Mouse (Mus musculus): Measurements from ENCODE around the gene Gm49366.
A peak's percentile ranks its signal among the peaks of the same experiment; 100 is the strongest.
"Not testable (repeated sequence)": the region's sequence is repeated elsewhere in the genome, so short reads cannot be mapped to it uniquely, and the experiment has no call there.

Gm49366 gene

DNA sequence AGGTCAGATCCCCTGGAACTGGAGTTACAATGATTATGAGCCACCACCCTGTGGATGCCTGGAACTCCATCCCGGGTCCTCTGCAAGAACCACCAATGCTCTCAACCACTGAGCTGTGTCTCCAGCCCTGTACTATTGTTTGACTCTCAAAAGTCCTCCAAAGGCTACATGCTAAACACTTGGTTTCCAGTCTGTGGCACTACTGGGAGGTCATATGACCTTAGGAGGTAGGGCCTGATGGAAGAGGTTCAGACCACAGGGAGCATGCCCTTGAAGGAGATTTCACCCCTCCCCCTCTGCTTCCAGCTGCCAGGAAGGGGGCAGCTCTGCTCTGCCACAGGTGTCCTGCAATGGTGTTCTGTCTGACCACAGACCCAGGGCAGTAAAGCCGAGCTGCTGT lies 5.4 kb upstream of the Gm49366 start:
- not testable (repeated sequence) for DNase-seq

DNA sequence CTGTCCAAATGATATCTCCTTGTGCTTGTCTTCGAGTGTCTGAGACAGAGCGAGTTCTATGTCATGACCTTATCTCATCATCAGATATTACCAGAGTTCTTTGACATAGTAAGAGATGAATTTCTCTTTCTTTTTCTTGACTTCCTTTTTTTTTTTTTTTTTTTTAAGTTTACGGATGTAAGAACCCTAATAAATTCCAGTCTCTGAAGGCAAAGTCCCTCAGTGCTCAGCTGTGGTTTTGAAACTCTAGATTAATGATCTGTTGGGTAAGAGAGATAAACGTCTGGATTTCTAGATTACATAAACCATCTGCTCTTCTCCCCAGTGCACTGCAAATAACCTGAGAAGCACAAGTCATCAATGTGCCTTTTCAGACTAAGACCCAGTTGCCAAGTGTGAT lies 4.6 kb upstream of the Gm49366 start:
- DNase-seq, result no peak

- DNase-seq, result peak; percentile 26
Observed at GRCm38 (mm10) chr12:84038241-84038640, 494 bp upstream of the Gm49366 start, which contains the start of gene Acot4. Gene Acot4, plus strand, starts transcription at chr12:84038379.

DNA sequence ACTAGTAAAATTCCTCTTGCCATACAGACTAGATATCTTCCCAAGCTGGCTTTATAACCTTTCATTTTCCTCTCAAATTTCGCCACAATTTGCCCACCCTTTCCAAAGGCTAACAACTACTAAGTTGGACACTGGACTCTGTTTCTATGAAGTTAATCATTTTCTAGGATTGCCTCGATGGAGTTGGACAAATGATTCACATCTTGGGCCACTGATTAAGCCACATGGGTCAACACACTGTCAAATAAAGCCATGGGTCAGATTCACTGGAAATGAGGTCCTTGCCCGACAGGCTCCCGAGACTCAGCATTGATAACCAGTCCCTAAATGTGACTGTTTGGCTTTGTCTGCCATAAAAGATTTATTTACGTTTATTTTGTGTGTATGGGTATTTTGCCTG lies 3.5 kb downstream of the Gm49366 start:
- DNase-seq, result no peak

GRCm38 (mm10) chr12:84044045-84044444 lies 5.3 kb downstream of the Gm49366 start:
- no peak for DNase-seq

DNA sequence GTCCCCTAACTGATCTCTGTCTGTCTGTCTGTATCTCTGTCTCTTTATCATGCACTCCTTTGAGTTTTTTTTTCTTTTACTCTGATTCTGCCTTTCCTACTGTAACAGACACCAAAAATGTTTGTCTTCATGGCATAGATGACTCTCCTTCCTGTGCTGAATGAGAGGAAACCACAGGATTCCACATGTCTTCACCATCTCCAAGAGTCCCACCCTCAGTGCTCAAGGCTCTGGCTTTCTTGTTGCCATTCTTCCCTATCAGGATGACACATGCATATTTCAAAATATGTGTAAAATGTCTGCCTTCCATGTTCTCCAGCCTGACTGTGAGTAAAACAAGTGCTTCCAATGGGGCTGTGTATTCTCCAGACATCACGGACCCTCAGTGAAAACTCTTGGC lies 8.2 kb downstream of the Gm49366 start:
- no peak for DNase-seq

DNA sequence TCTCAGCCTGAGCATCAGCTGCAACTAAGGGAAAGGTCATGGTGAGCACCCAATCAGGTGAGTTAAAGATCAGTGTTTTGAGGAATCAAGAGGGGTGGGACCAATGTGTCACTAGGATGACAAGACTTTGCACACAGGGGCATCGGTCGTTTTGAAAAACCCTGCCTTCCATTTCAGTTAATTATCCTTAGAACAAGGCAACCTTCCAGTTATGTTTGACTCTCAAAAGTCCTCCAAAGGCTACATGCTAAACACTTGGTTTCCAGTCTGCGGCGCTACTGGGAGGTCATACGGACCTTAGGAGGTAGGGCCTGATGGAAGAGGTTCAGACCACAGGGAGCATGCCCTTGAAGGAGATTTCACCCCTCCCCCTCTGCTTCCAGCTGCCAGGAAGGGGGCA lies 12.0 kb downstream of the Gm49366 start:
- DNase-seq, result not testable (repeated sequence)

GRCm38 (mm10) chr12:84051937-84052474 lies 13.3 kb downstream of the Gm49366 start, which contains the start of gene Acot3:
Gene Acot3, plus strand, starts transcription at chr12:84052144.
- DNase-seq, result no peak

- DNase-seq, result no peak
Observed at GRCm38 (mm10) chr12:84052609-84053008, 13.9 kb downstream of the Gm49366 start.

- DNase-seq, result no peak
Observed at GRCm38 (mm10) chr12:84053173-84053572, 14.4 kb downstream of the Gm49366 start.

DNA sequence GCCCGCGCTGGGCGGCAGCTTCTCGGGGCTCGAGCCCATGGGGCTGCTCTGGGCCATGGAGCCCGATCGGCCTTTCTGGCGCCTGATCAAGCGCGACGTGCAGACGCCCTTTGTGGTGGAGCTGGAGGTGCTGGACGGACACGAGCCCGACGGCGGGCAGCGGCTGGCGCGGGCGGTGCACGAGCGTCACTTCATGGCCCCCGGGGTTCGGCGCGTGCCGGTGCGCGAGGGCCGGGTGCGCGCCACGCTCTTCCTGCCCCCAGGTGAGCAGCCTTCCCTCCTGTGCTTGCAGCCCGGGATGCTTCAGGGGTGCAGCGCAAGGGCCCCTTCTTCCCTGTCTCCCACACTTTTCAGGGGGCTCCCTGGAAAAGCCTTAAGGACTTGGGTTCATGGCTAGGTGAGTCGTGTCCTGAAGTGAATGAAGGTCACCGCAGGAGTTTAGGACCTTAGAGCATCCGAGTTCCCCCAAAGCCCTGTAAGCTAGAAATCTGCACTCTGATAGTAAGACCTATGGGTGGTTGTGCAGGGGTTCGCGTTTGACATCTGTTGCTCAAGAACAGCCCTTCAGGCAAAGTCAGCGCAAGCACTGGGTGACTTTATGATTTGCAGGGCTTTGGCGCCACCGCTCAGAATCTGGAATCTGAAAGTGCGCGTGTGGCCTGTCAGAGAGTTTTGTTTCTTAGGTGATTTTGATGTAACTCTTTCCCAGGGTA lies 15.1 kb downstream of the Gm49366 start:
- no peak for DNase-seq

- DNase-seq, result peak; percentile 50
Observed at GRCm38 (mm10) chr12:84060946-84061345, 22.2 kb downstream of the Gm49366 start.

GRCm38 (mm10) chr12:84062336-84062735 lies 23.6 kb downstream of the Gm49366 start:
- DNase-seq, result no peak

GRCm38 (mm10) chr12:84063228-84063627 lies 24.5 kb downstream of the Gm49366 start:
- DNase-seq, result no peak

DNA sequence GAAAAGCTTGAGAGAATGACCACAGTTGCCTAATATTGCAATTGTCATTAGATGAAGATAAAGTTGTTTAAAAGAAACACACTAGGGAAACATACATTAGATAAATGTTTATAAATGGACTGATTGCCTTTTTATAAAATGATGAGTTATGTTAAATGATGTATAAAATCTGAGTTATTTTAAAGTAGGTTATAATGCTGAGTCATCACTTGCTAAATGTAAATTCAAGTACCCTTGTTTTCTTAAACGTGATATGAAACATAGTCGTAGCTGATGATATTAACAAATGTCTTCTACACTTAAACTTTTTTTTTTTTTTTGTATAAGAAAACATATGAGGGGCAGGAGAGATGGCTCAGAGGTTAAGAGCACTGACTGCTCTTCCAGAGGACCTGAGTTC lies 25.1 kb downstream of the Gm49366 start:
- no peak for DNase-seq

DNA sequence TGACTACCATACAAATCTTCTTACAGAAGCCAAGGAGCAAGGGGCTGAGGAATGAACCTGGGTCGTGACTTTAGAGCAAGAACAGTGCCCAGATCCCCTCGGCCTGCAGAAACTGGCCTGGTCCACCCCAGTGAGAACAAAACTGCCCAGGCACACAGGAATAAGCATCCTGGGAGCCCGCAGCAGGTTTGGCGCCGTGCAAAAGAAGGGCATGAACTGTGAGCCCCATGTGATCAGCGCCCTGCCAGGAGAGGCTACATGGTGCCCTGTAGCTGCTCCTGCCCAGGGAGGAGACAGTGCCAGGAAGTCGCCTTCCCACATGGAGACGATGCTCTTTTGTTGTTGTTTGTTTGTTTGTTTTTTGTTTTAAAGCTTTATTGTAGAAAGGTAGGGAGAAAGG lies 25.9 kb downstream of the Gm49366 start:
- DNase-seq, result no peak

- no peak for DNase-seq
Observed at GRCm38 (mm10) chr12:84067752-84068151, 29.0 kb downstream of the Gm49366 start.

DNA sequence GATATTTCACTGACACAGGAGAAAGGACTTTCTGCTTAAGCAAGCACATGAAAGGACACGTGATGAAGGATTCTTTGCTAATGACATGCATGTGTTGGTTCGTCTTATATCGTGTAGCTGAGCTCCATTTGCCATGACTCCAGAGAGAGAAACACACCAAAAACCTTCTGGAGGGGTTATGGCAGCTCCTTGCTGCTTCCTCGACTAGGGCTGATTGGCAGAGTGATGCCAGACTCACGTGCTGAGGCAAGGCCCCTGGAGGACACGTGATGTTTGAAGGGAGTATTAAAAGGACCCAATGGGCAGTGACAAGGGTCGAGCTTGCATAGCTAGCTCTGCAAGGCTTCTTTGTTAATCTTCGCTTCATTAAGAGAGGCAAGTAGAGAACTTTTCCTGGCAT lies 29.6 kb downstream of the Gm49366 start:
- no peak for DNase-seq

DNA sequence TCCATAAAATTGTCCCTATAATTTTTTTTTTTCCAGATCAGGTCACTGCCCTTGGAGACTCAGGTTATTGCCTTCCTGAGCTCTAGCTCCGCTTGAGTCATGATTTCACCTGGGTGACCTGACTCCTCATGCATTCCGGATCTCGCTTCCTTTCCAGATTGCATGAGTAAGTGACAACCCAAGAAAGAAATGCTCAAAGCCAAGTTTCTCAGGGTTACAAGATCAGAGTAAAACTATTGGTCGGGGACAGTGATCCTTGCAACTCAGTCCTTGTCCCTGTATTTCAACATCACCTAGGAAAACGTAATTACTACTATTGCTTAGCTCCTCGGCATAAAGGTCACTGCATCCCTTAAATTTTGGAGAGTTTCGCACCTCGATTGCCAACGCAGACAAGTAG lies 30.3 kb downstream of the Gm49366 start, which contains the start of gene Acot5:
TSS of gene Acot5 (plus strand) at position 340 of the 400 bp plus-strand sequence.
- DNase-seq, result no peak

- DNase-seq, result peak; percentile 34
Observed at GRCm38 (mm10) chr12:84069582-84069981, 30.8 kb downstream of the Gm49366 start.

DNA sequence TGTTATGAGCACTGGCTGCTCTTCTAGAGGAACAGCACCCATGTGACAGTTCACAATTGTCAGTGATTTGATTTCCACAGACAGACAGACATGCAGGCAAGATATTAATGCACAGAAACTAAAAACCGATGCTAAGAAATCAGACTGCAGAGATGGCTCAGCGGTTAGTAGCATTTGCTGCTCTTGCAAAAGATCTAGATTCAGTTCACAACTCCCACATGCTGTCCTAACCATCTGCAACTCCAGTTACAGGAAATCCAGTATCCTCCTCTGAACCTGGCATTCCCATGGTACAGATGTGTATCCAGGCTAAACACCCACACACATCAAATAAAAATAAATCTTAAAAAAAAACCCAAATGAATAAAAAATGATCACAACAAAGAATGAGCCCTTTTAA lies 33.0 kb downstream of the Gm49366 start:
- DNase-seq, result no peak

GRCm38 (mm10) chr12:84077371-84077990 lies 38.7 kb downstream of the Gm49366 start:
- DNase-seq, result no peak

GRCm38 (mm10) chr12:84083842-84084241 lies 45.1 kb downstream of the Gm49366 start:
- DNase-seq, result no peak

DNA sequence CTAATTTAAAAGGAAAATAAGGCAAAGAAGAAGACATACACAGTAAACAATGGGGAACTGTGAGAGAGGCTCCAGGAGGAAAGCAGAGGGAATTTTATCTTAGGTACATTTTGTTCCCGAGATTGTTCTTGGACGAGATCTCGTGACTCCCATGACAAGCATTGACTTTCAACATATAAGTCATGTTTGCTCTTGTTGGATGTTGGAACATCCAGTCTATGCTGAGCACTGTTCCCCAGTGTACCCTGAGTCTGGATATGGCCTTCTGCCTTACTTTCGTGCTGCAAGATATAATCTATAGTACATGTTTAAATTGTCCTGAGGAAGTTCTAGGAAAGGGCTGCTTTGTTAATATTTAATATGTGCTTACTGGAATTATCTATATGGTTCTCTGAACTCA lies 45.8 kb downstream of the Gm49366 start:
- no peak for DNase-seq
